Mouse (Mus musculus): Measurements from ENCODE around the gene Dnah2. TPM values are rescaled to one million over a fixed set of nuclear protein-coding genes. Genes with fewer than 3 reads are reported as not detected.

Dnah2 gene
- total and polyA plus RNA-seq, 2 experiments from 2014 or later = 3.9 to 9.5 TPM

- TF ChIP-seq CTCF (IDR thresholded peaks at IDR 0.05) = no peak
These were observed 32.3 kb upstream of the Dnah2 start for GRCm38 (mm10) chr11:69581147-69581688.

GRCm38 (mm10) chr11:69580572-69581146 is 31.7 kb upstream of the Dnah2 start:
- H3K27me3 ChIP-seq (ENCODE audit: insufficient read depth, low read length) = no peaks in the 10 kb centered on the region
- DNase-seq (ENCODE audit: low spot score) = no peak
- no peak for ATAC-seq (ENCODE audit: low FRiP score)
- peak overlapping the region; percentile 92 for H3K4me2 ChIP-seq (ENCODE audit: low read depth, low read length, poor library complexity, severe bottlenecking)
- H3K9ac ChIP-seq (replicated peaks; ENCODE audit: low read length, poor library complexity, severe bottlenecking) = peak overlapping the region; percentile 70
- under 1% methylated on average over 25 of the region's 25 CpGs for WGBS
- H3K4me1 ChIP-seq (ENCODE audit: insufficient read depth, low read length) = peaks cover 17% of the 10 kb centered on the region
- H3K36me3 ChIP-seq (ENCODE audit: insufficient read depth, low read length) = no peaks in the 10 kb centered on the region
- H3K9me3 ChIP-seq (ENCODE audit: low read length) = no peaks in the 10 kb centered on the region
- peak overlapping the region; percentile 64 for H3K4me3 ChIP-seq (ENCODE audit: low read depth, low read length)
- no peak for TF ChIP-seq CTCF (IDR thresholded peaks at IDR 0.05)
- peak overlapping the region; percentile 92 for H3K27ac ChIP-seq (ENCODE audit: low read depth, low read length)

More at GRCm38 (mm10) chr11:69581147-69581688, 32.3 kb upstream of the Dnah2 start:
- Histone ChIP-seq H3K9me3 (ENCODE audit: low read length) (no peaks in the 10 kb centered on the region), H3K27ac (ENCODE audit: low read depth, low read length) (peak overlapping the region; percentile 92), H3K36me3 (ENCODE audit: insufficient read depth, low read length) (no peaks in the 10 kb centered on the region), H3K4me3 (ENCODE audit: low read depth, low read length) (peak overlapping the region; percentile 64), H3K4me1 (ENCODE audit: insufficient read depth, low read length) (peaks cover 17% of the 10 kb centered on the region), H3K4me2 (ENCODE audit: low read depth, low read length, poor library complexity, severe bottlenecking) (peak overlapping the region; percentile 92), H3K27me3 (ENCODE audit: insufficient read depth, low read length) (no peaks in the 10 kb centered on the region), H3K9ac (replicated peaks; ENCODE audit: low read length, poor library complexity, severe bottlenecking) (peak overlapping the region; percentile 70)
- DNase-seq (ENCODE audit: low spot score) = peak; percentile 96
- peak; percentile 82 for ATAC-seq (ENCODE audit: low FRiP score)
- under 1% methylated on average over 36 of the region's 36 CpGs for WGBS

- TF ChIP-seq CTCF (IDR thresholded peaks at IDR 0.05) = no peak
- peak; percentile 98 for DNase-seq (ENCODE audit: low spot score)
- under 1% methylated on average over 13 of the region's 13 CpGs for WGBS
- peak within 1 kb of the TSS; percentile 64 for H3K4me3 ChIP-seq (ENCODE audit: low read depth, low read length)
- H3K27ac ChIP-seq (ENCODE audit: low read depth, low read length) = peak within 1 kb of the TSS; percentile 92
- H3K9ac ChIP-seq (replicated peaks; ENCODE audit: low read length, poor library complexity, severe bottlenecking) = peak within 1 kb of the TSS; percentile 72
- no peaks in the 10 kb centered on the region for H3K9me3 ChIP-seq (ENCODE audit: low read length)
- peaks cover 17% of the 10 kb centered on the region for H3K4me1 ChIP-seq (ENCODE audit: insufficient read depth, low read length)
- H3K4me2 ChIP-seq (ENCODE audit: low read depth, low read length, poor library complexity, severe bottlenecking) = peak within 1 kb of the TSS; percentile 92
- H3K36me3 ChIP-seq (ENCODE audit: insufficient read depth, low read length) = no peaks in the 10 kb centered on the region
- no peaks in the 10 kb centered on the region for H3K27me3 ChIP-seq (ENCODE audit: insufficient read depth, low read length)
- ATAC-seq (ENCODE audit: low FRiP score) = peak; percentile 75
These were observed 31.2 kb upstream of the Dnah2 start, which contains the start of the genes Wrap53 and Trp53 for GRCm38 (mm10) chr11:69580091-69580514. TSS of gene Wrap53 (minus strand) at chr11:69580255. TSS of gene Trp53 (plus strand) at chr11:69580359.

- Histone ChIP-seq H3K27ac (ENCODE audit: low read depth, low read length) (peak overlapping the region; percentile 92), H3K4me2 (ENCODE audit: low read depth, low read length, poor library complexity, severe bottlenecking) (peak overlapping the region; percentile 92), H3K36me3 (ENCODE audit: insufficient read depth, low read length) (no peaks in the 10 kb centered on the region), H3K4me1 (ENCODE audit: insufficient read depth, low read length) (peaks cover 17% of the 10 kb centered on the region), H3K9ac (replicated peaks; ENCODE audit: low read length, poor library complexity, severe bottlenecking) (peak overlapping the region; percentile 72), H3K4me3 (ENCODE audit: low read depth, low read length) (peak overlapping the region; percentile 64), H3K9me3 (ENCODE audit: low read length) (no peaks in the 10 kb centered on the region), H3K27me3 (ENCODE audit: insufficient read depth, low read length) (no peaks in the 10 kb centered on the region)
- WGBS = 2% methylated on average over 39 of the region's 39 CpGs
- peak; percentile 100 for TF ChIP-seq CTCF (IDR thresholded peaks at IDR 0.05)
- DNase-seq (ENCODE audit: low spot score) (peak; percentile 99), ATAC-seq (ENCODE audit: low FRiP score) (peak; percentile 84)
These were observed 30.5 kb upstream of the Dnah2 start for GRCm38 (mm10) chr11:69579128-69580017.

GRCm38 (mm10) chr11:69578301-69578700 is 29.4 kb upstream of the Dnah2 start:
- peak overlapping the region; percentile 72 for H3K9ac ChIP-seq (replicated peaks; ENCODE audit: low read length, poor library complexity, severe bottlenecking)
- 10% methylated on average over 15 of the region's 15 CpGs for WGBS
- H3K36me3 ChIP-seq (ENCODE audit: insufficient read depth, low read length) = no peaks in the 10 kb centered on the region
- no peak for TF ChIP-seq CTCF (IDR thresholded peaks at IDR 0.05)
- H3K4me3 ChIP-seq (ENCODE audit: low read depth, low read length) = peak overlapping the region; percentile 64
- no peak for DNase-seq (ENCODE audit: low spot score)
- H3K27ac ChIP-seq (ENCODE audit: low read depth, low read length) = no peak overlapping the region
- H3K9me3 ChIP-seq (ENCODE audit: low read length) = no peaks in the 10 kb centered on the region
- peaks cover 17% of the 10 kb centered on the region for H3K4me1 ChIP-seq (ENCODE audit: insufficient read depth, low read length)
- no peaks in the 10 kb centered on the region for H3K27me3 ChIP-seq (ENCODE audit: insufficient read depth, low read length)
- no peak for ATAC-seq (ENCODE audit: low FRiP score)
- H3K4me2 ChIP-seq (ENCODE audit: low read depth, low read length, poor library complexity, severe bottlenecking) = peak overlapping the region; percentile 92
